ENCODE assay signal across 7 mouse cellular contexts in the genomic region with DNA sequence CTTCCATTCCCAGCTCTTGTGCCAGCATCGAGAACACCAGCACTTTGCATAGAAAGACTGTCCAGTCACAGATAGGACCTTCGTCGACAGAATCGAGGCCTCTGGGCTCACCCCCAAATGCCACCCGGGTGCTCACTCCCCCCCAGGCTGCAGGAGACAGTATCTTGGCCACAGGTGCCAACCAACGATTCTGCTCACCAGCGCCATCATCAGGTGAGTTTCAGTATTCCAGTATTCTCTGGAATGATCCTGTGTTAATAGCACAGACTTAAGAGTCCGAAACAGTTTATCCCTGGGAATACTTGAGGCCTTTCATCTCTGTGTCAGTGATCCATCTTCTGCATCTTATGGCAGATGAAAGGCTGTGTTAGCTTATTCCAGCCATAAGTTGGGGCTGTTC. TPM values are rescaled to one million over a fixed set of nuclear protein-coding genes. Genes with fewer than 3 reads are reported as not detected.
A peak's percentile ranks its signal among the peaks of the same experiment; 100 is the strongest.
DNase-seq lines count a peak whose midpoint lies in the region; TF ChIP-seq lines count a peak whose summit lies in the region.

No protein-coding gene starts in this region.

- peak; percentile 62 to 68 (median 63) for TF ChIP-seq CTCF in MEL (IDR thresholded peaks at IDR 0.05 in 2 of 3, conservative IDR thresholded peaks at IDR 0.05 in 1 of 3; ENCODE audit: control insufficient read depth in 1 of 3, insufficient read depth in 1 of 3, low read depth in 2 of 3, low read length in 3 of 3, poor library complexity in 1 of 3, severe bottlenecking in 1 of 3)

- peaks cover 0 to 51% of the 10 kb centered on the region in 2 experiments; a peak in 2 of 4 replicates for H3K36me3 ChIP-seq in MEL (ENCODE audit: control insufficient read depth in 1 of 2, insufficient read depth in 2 of 2, low read length in 2 of 2)

- no peaks in the 10 kb centered on the region for H3K27me3 ChIP-seq in MEL (ENCODE audit: control insufficient read depth in 1 of 2, insufficient read depth in 2 of 2, low read length in 2 of 2)

- H3K79me2 ChIP-seq in MEL (ENCODE audit: control insufficient read depth, insufficient read depth, low read length, poor library complexity): no peaks in the 10 kb centered on the region

- H3K9ac ChIP-seq in MEL (ENCODE audit: control insufficient read depth, low read depth, low read length, poor library complexity, severe bottlenecking): no peak overlapping the region

- H3K9me3 ChIP-seq in MEL (replicated peaks; ENCODE audit: insufficient read depth, low read length): no peaks in the 10 kb centered on the region

- TF ChIP-seq RAD21 in MEL (IDR thresholded peaks at IDR 0.05; ENCODE audit: low read depth, low read length): no peak

- H3K27ac ChIP-seq in MEL (ENCODE audit: control insufficient read depth, low read depth, low read length): no peak overlapping the region

- H3K4me3 ChIP-seq in MEL (ENCODE audit: control insufficient read depth in 1 of 2, insufficient read depth in 1 of 2, low read depth in 2 of 2, low read length in 2 of 2): no peak overlapping the region

- TF ChIP-seq POLR2A in MEL (IDR thresholded peaks at IDR 0.05; ENCODE audit: control insufficient read depth in 1 of 2, insufficient read depth in 1 of 2, low read depth in 1 of 2, low read length in 2 of 2, poor library complexity in 1 of 2): no peak

- TF ChIP-seq EP300 in MEL (IDR thresholded peaks at IDR 0.05; ENCODE audit: low read depth in 1 of 2, low read length in 2 of 2): no peak

- H3K4me1 ChIP-seq in MEL (ENCODE audit: control insufficient read depth in 1 of 2, insufficient read depth in 2 of 2, low read length in 2 of 2): no peaks in the 10 kb centered on the region

- DNase-seq in kidney, postnatal 4 days: peak; percentile 48 to 55
- no peak for DNase-seq in kidney, adult 11 months
- DNase-seq in CD8-positive naive resting alpha-beta T cell, adult 2 months (ENCODE audit: low read depth in 2 of 2, low spot score in 2 of 2): peak; percentile 34 to 47
- DNase-seq in MEL (ENCODE audit: low read depth, low spot score): peak; percentile 65
- DNase-seq in induced T-regulatory cell, adult 2 months (ENCODE audit: low read depth): peak; percentile 74
- DNase-seq in urinary bladder, postnatal 25 days (ENCODE audit: low spot score): no peak
- no peak for DNase-seq in urinary bladder, adult 2 months (ENCODE audit: low spot score)

TF ChIP-seq in MEL, 35 proteins besides CTCF, POLR2A, EP300 and RAD21:
- TF ChIP-seq ETS1 (IDR thresholded peaks at IDR 0.05; ENCODE audit: low read depth, low read length): no peak
- peak; percentile 18; the same call in 1 of the 2 replicates for TF ChIP-seq SMC3 (IDR thresholded peaks at IDR 0.05; ENCODE audit: low read depth, low read length)

RNA-seq across cellular contexts. Expression of gene Dhrs13, which starts 8.5 kb away (rescaled TPM):
- total RNA-seq in MEL (2012; rRNA removed): 30.1 and 36.7 TPM in 2 replicates
- polyA plus RNA-seq in MEL (2012; ENCODE audit: insufficient read depth in 1 of 2, insufficient read length in 2 of 2, low read depth in 1 of 2, low replicate concordance in 2 of 2, missing spikeins in 1 of 2): 10 to 100 TPM in 1 of 2 experiments, not detected in 1; 27.9 TPM
- 2.2 and 2.5 TPM in 2 replicates for polyA plus RNA-seq in urinary bladder, adult 2 months (2012; rRNA removed)

RNA-seq across cellular contexts. Expression of gene Flot2, which starts 14.1 kb away (rescaled TPM):
- total RNA-seq in MEL (2012; rRNA removed): 0.08 TPM in 1 of 2 replicates, not detected in the other
- polyA plus RNA-seq in MEL (2012; ENCODE audit: insufficient read depth in 1 of 2, insufficient read length in 2 of 2, low read depth in 1 of 2, low replicate concordance in 2 of 2, missing spikeins in 1 of 2): under 1 TPM in 1 of 2 experiments, not detected in 1; 0.15 TPM
- polyA plus RNA-seq in urinary bladder, adult 2 months (2012; rRNA removed): 108 and 126 TPM in 2 replicates

RNA-seq across cellular contexts. Expression of gene Phf12, which starts 41.1 kb away (rescaled TPM):
- 19.2 and 20.7 TPM in 2 replicates for total RNA-seq in MEL (2012; rRNA removed)
- polyA plus RNA-seq in MEL (2012; ENCODE audit: insufficient read depth in 1 of 2, insufficient read length in 2 of 2, low read depth in 1 of 2, low replicate concordance in 2 of 2, missing spikeins in 1 of 2): 10 to 100 TPM; 43.8 to 56.9 TPM
- polyA plus RNA-seq in urinary bladder, adult 2 months (2012; rRNA removed): 36.4 and 53.7 TPM in 2 replicates

RNA-seq across cellular contexts. Expression of gene Eral1, which starts 56.6 kb away (rescaled TPM):
- total RNA-seq in MEL (2012; rRNA removed): 39.6 and 43.5 TPM in 2 replicates
- polyA plus RNA-seq in MEL (2012; ENCODE audit: insufficient read depth in 1 of 2, insufficient read length in 2 of 2, low read depth in 1 of 2, low replicate concordance in 2 of 2, missing spikeins in 1 of 2): 10 to 100 TPM in 1 of 2 experiments, not detected in 1; 38.4 TPM
- 23.0 and 28.0 TPM in 2 replicates for polyA plus RNA-seq in urinary bladder, adult 2 months (2012; rRNA removed)

Comparison
In these comparisons a context has a peak if more than half of its experiments do, and no peak if none do; other contexts are left out.
1. DNase-seq: peak in kidney, postnatal 4 days (2 of 2), CD8-positive naive resting alpha-beta T cell, adult 2 months (2 of 2), MEL (single experiment) and induced T-regulatory cell, adult 2 months (single experiment); none in kidney, adult 11 months (single experiment), urinary bladder, postnatal 25 days (single experiment) and urinary bladder, adult 2 months (single experiment).
2. RNA of gene Flot2, which starts 14.1 kb away (polyA plus RNA-seq): 108 to 126 TPM in urinary bladder, adult 2 months; 0.15 TPM in MEL; every median in the first group is over 10 times any median in the second.